Mouse (Mus musculus): ENCODE data around the gene Ppp1cc.
A peak's percentile ranks its signal among the peaks of the same experiment; 100 is the strongest.

The Ppp1cc gene

DNA sequence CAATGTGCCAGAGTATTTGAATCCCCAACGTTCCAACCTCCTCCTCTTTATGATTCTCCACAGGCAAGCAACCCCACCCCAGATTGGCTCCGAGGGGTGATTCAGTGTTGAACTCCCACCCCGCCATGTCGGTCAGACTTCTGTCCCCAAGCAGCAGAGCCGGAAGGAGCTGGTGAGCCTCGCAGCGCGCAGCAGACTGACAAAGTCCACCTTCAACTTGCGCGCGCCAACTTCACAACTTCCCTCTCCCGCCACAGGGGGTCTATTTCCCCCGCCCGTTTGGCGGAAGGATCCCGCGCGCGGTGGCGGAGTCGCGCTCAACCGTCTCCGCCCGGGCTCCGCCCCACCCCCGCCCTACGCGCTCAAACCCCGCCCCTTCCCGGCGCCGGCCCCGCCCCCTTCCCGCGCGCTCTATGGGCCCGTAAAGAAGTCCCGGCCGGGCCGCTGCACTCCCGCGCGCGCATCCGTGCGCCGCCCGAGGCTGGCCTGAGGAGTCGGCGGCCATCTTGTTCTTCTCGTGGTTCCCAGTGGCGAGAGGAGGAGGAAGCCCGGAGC lies at the start of gene Ppp1cc:
TSS of gene Ppp1cc (plus strand) at position 452 of the 555 bp plus-strand sequence.
- DNase-seq (ENCODE audit: low spot score): peak; percentile 90

DNA sequence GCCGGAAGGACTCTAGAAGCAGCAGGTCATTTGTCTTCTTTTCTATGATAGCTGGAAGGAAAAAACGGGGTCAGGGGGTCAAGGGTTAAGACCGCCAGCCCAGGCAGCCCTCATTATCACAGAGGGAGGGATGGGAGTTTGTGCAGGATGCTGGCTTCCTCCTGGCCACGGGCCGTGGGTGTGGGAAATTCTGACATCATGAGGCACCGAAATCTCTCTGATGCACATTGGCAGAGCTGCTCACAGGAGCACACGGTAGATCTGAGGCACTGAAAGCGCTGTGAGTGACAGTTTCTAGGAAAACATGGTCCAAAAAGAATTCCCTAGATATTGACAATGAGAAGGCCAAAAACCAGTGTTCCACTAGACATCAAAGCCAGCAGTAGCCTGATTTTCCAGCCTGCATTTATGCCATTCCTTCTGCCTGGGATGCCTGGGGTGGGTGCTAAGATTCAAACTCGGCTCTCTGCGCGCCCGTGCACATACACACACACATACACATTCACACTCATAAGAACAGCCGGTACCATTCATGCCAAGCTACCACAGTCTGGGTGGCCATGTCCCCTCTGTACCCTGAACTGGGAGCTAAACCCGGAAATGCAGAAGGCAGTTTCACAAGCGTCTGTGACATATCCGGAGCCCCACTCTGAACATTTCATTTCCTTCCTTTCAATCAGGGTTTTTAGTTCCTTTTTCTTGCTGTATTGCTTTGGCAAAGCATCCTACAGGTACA lies 48.6 kb upstream of the Ppp1cc start:
- no peak for DNase-seq (ENCODE audit: low spot score)

DNA sequence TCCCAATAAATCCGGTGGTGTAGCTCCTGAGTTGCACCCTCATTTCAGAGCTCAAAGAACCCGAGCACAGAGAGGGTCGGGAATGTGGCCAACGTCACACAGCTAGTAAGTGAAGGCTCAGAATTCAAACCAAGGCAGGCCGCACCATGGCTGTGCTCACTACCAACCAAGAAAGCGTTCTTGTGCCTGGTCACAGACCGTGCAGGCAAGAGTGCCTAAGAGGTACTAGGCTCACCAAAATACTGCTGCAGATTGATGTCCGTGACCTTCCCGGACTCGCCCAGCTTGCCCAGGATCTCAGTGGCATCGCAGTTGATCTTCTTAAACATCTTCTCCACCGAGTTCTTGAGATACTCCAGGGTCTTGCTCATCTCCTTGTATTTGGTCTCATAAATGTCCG lies 47.5 kb upstream of the Ppp1cc start:
- no peak for DNase-seq (ENCODE audit: low spot score)

DNA sequence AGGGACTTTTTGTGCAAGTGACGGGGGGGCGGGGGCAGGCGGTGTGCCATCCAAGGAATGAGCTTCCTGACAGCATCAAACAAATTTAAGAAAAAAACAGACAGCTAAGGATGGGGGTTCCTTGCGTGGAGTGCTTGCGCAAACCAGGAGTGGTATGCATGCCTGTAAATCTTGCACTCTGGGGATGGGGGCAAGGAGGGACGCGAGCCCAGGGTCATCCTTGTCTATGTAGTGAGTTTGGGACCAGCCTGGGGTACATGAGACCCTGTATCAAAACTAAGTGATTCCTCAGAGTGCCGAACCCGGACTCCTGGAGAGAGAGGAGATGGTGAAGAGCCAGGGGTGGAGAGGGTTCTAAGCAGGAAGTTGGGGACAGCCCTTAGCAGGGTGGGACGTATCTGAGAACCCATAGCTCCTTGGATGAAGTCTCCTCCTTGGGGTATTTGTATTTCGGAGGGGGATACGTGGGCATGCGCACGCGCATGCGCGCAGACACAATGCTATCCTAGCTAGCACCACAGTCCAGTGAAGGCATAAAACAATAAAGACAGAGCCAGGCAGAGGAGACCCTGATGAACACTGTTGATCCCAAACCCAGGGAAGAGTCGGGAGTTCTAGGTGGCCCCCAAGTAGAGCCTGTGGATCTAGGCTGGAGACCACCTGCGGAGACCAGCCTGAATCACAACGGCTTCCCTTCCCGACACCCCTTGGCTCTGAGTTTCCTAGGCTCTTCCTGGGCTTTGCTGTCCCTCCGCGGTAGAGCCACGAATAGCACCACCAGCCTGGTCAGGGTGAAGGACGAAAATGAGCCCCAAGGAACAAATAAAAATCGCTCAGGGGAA lies 46.8 kb upstream of the Ppp1cc start:
- no peak for DNase-seq (ENCODE audit: low spot score)

DNA sequence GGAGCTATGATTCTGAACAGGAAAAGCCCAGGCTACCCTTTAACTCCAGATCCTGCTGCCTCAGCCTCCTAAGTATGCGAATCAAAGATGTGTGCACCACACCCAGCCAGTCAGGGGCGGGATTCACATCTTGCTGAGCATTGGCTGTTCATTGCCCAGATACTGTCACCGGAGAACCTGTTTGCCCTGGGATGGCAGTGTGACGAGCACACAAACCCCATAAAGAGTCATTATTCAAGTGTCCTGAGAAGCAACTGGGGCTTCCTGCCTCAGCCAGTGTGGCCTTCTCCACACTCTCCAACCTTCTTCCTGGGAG lies 46.2 kb upstream of the Ppp1cc start:
- DNase-seq (ENCODE audit: low spot score): no peak

DNA sequence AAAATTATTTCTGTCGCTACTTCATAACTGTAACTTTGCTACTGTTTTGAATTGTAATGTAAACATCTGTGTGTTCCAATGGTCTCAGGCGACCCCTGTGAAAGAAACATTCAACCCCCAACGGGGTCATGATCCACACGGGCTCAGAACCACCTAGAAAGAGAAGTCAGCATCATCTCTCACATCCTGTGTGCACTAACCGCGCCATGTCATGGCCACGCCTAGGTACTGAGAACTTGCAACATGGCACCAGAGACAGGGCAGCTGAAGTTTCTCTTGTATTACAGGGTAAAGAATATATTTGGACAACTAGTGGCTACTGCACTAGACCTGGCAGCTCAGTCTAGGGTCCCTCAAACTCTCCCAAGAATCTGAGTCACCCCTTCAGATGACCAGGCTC lies 44.6 kb upstream of the Ppp1cc start:
- DNase-seq (ENCODE audit: low spot score): no peak

DNA sequence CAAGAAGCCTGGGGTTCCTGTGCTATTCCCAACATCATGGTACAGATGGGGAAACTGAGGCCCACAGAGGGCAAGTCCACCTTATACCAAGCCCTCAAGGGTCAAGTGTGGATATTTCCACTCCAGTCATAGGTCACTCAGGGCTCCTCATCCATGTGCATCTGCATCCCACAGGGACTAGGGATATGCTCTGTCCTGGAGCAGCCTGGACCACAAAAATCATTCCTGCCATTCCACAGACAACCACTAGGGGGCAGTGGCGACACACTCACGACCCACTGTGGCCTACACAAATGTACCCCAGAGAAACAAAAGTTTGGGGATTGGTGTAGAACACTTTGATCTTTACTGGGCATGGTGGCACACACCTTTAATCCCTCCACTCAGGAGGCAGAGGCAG lies 43.9 kb upstream of the Ppp1cc start:
- peak; percentile 57 for DNase-seq (ENCODE audit: low spot score)

DNA sequence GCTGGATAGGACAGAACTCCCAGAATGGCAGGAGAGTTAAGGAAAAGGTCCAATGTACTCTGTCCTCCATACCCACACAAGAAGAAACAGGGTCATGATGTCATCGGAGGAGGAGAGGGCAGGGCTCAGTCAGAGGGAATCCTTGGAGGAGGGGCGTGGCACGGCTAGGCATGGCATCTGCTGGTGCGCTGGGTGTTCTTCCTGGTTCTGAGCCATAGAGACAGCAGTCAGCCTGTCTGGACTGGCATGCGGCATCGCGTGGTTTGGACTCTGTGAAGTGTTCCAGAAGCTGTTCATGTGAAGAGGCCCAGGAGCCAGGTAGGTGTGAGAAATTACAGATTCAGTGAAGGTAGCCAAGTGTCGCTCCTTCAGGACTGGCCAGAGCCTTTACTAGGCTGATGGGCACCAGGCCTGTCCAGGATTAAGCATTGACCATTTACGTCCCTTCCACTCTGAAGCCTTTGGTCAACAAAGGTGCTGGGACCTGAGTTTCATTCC lies 42.8 kb upstream of the Ppp1cc start:
- no peak for DNase-seq (ENCODE audit: low spot score)

DNA sequence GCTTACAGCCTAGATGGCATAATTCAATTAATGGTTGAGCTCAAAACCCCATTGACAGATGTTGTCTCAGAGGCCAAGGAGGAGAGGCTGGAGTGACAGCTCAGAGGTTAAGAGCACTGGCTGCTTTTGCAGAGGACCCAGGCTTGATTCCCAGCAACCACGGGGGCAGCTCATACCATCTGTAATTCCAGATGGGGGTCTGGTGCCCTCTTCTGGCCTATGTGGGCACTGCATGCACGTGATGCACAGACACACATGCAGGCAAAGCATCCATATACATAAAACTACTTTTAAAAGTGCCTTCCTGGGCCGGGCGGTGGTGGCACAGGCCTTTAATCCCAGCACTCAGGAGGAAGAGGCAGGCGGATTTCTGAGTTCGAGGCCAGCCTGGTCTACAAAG lies 41.8 kb upstream of the Ppp1cc start:
- no peak for DNase-seq (ENCODE audit: low spot score)

DNA sequence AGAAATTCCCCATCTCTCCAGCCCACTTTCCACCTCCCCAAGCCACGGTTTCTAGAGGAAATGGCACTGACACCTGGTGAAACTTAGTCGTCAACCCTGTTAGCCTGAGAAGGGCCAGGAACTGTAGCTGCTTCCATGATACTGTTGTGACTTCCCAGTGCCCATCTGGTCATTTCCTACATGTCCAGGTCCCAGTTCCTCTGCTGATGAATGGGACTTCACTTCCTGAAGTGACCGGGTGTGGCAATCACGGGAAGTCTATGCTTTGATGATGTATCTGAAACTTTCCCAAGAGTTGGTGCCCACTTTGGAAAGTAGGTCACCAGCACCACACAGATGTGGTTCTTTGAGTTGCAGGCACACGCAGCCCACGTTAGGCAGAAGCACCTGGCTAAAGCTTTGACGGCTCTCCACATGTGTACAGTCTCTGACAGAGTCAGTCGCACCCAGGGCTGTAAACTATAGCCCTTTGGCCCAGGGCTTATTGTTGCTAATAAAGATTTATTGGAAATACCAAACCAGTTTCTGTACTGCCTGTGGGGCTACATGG lies 32.8 kb upstream of the Ppp1cc start:
- DNase-seq (ENCODE audit: low spot score): no peak

DNA sequence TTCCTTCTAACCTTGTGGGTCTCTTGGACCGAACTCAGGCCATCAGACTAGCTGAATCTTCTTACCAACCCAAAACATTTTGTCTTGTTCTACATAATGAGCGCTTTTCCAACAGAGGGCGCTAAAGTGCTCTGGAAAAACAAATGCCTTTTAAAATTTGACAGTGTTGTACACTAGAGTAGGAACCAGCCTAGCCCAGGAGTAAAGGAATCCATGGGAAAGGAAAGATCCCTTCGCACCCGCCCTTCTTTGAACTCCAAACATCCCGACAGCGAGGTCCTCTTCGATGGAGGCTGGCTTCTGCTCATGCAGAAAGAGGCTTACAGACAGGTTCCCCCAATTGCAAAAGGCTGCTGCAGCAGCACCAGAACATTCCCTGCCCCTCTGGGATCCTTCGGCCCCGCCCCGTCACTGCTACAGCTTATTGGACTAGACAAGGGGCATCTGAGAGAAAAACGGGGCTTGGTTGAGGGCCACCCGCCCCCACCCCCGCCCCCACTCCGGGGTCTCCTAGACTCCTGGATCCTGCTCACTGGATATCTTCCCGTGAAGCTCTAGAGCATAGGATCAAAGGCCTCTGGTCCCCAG lies 28.9 kb upstream of the Ppp1cc start:
- peak; percentile 88 for DNase-seq (ENCODE audit: low spot score)

DNA sequence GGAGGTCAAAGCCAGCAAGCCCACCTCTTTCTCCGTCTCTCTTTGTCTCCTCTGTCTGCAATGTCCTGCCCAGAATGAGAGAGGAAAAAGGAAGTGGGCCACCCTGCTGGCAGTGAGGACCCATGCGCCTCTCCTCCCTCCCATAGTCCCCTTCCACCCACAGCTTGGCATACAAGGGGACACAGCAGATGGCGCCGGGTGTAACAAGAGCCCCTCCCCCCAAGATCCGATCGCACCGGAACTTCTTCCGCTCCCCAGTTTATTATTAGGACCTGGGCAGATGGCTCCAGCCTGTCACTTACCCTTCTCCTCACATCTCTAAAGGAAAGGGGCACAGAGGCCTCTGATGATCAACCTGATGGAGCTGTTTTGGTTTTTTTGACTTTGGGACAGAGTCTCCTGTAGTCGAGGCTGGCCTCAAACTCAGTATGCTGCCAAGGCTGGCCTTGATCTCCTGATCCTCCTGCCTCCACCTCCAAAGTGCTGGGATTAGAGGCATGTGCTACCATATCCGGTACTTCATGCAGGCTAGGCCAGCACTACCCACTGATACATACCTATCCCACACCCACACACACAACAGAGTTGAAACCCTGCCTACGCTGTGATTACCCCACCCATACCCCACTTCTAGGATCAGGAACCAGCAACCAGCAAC lies 27.6 kb upstream of the Ppp1cc start:
- no peak for DNase-seq (ENCODE audit: low spot score)

DNA sequence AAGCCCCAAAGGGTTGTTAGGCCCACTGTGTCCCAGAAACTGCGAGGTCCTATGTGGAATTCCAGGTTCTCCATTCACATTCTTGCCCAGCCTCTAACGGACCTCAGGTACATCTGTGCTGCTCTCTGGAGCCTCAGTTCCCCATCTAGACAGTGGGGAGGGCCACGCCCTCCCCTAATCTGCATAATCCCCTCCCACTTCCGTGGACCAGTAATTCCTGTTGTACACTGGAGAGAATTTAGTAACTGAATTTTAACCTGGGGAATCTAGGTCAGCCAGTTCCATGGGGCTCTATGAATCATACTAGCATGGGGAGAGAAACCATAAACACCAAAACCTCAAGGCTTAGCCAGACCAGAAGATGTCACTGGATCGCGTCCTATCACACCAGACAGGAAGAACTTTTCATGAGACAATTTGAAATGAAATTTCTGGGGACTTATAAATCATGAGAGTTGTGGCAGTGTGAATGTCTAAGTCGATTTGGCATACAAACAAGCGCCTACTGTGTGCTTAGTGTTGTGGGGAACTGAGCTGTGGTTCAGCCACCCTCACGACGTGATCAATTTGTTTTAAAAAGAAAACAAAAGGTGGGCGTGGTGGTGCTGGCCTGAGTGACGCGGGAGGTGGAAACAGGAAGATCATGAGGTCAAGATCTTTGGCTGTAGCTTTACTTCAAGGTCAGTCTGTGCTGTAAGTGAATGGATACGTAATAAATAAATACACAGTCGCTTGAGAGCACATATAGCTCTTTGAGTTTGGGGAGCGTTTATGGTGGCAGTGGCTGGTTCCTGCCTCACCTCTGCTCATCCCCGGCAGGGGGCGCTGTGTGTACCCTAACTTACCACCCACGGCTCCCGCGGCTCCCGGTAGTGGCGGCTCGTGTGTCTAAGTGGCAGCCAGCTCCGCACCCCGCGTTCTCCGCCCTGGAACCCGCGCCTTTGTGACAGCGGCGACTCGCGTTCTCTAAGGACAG lies 26.7 kb upstream of the Ppp1cc start:
- peak; percentile 58 for DNase-seq (ENCODE audit: low spot score)

DNA sequence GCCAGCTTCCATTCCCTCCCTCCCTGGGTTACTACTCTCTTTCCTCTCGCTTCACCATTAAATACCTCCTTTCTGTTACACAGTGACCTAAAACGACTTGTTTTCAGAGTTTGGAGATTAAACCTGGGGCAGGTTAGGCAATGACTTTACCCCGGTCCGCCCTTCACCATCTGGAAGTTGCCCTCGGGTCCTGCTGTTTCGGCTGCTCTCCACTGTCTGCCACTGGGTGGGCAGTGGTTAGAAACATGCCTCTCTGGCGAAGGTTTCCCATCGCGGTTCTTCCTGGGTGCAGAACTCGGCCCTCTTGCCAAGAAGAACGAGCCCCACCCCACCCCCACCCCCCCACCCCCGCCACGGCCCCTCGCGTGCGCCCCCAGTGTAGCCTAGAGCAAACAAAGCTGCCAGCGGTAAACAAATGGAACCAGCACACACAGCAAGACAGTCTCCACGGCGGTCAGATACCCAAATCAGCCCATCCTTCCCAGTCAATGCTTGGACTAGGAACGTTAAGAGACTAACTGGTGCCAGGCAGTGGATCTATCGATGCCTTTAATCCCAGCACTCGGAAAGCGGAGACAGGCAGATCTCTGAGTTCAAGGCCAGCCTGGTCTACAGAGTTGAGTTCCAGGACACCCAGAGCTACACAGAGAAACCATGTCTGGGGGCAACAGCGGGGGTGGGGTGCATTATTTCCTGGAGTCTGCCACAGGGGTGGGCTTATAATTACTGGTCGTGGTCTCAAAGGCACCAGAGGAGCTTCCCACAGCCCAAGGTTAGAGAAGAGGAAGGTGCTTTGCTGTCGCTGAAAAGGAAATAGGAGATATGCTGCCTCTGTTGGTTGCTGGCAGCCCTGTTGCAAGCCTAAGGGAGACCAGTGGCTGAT lies 25.7 kb upstream of the Ppp1cc start:
- DNase-seq (ENCODE audit: low spot score): no peak

DNA sequence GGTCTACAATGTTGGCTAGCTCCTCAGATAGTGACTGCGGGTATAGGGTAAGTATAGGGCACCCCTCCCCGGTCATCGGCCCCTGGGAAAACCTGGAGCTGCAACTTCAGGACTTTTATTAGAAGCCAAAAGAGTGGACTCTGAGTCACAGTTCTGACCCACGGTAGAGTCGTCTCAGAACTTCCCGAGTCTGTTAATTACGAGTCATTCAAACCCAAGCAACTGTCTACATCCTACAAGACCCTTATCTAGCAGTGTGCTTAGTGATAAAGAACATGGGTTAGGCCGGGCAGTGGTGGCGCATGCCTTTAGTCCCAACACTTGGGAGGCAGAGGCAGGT lies 25.1 kb upstream of the Ppp1cc start:
- no peak for DNase-seq (ENCODE audit: low spot score)

DNA sequence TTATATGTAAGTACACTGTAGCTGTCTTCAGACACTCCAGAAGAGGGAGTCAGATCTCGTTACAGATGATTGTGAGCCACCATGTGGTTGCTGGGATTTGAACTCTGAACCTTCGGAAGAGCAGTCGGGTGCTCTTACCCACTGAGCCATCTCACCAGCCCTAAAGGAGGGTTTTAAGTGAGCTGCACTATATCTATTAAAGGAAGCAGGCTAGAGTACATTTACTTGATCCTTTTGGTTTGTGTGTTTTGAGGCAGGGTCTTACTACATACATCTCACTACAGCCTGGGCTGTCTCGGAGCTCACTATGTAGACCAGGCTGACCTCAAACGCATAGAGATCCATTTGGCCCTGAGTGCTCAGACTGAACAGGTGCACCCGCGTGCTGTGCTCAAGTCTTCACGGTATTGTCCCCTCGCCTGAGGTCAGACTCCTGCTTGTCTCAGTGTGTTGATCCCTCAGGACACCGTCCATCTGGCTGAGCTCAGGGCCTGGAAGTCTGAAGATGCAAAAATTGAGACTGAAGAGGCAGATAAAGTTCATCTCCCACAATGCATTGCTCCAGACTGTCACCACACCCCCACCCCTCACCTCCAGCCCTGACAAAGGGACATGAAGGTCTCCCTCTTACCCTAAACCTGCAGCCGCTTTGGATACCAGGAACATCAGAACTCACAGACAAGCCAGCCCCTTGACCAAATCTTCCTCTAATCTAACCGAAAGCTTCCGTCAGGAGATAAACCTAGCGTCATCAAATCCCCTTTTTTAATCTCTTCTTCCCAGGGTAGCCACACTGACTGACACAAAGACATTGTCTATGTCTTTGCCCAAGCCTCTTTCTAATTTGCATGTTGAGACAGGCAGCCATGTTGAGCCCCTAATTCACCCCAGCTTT lies 23.4 kb upstream of the Ppp1cc start:
- no peak for DNase-seq (ENCODE audit: low spot score)

DNA sequence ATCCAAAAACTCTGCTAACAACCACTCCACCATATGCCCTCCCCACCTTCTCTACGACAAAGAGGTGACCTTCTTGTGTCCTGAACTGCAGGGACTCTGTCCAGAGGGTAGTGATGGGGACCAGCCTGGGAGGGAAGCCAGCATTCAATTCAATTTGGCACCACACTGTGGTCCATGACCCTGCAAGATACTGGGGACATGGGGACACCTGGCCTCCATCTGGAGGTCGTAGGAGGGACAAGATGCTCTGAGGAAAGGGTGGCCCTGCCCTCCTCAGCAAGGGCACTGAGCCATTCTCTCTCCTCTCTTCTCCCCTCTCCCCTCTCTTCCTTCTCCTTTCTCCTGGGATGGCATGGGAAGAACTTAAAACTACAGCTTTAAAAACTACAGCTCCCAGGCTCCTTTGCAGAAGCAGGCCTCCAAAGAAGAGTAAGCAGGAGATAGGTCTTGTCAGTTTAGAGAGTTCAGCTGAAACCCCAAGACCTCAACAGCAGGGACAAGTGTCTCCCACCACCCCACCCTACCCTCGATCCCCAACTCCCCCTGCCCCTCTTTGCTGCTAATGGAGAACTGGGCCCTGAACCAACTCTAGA lies 22.7 kb upstream of the Ppp1cc start:
- no peak for DNase-seq (ENCODE audit: low spot score)
